Mouse (Mus musculus): ENCODE results near the gene Ubtd1.
A peak's percentile ranks its signal among the peaks of the same experiment; 100 is the strongest.

Ubtd1 gene

DNA sequence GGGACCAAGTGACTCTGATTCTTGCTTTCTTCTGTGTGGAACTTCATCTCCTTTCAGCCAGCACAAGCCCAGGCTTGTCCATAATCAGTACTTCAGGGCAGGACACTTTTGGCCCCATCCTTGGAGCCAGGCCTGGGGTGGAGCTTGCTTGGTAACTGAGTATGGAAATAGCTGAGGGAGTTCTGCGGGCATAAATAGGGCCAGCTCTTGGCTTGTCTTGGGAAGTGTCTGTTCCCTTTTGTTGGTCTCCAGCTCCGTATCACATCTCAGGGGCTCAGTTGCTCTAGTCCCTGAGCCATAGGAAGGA, 40.9 kb downstream of the Ubtd1 start:
- DNase-seq: no peak

- peak; percentile 84 for DNase-seq
Measured at GRCm38 (mm10) chr19:42026158-42026557, 44.6 kb downstream of the Ubtd1 start.

- no peak for DNase-seq
Measured at GRCm38 (mm10) chr19:42031112-42031511, 49.5 kb downstream of the Ubtd1 start.

DNA sequence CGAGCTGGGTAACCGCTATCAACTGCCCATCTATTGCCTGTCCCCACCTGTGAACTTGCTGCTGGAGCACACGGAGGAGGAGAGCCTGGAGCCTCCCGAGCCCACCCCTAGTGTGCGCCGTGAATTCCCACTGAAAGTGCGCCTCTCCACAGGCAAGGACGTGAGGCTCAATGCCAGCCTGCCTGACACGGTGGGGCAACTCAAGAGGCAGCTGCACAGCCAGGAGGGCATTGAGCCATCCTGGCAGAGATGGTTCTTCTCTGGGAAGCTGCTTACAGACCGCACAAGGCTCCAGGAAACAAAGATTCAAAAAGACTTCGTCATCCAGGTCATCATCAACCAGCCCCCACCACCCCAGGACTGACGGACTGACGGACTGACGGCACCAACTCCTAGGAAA, 52.0 kb downstream of the Ubtd1 start:
- DNase-seq: no peak

GRCm38 (mm10) chr19:42034146-42034775, 52.7 kb downstream of the Ubtd1 start:
- no peak for DNase-seq

DNA sequence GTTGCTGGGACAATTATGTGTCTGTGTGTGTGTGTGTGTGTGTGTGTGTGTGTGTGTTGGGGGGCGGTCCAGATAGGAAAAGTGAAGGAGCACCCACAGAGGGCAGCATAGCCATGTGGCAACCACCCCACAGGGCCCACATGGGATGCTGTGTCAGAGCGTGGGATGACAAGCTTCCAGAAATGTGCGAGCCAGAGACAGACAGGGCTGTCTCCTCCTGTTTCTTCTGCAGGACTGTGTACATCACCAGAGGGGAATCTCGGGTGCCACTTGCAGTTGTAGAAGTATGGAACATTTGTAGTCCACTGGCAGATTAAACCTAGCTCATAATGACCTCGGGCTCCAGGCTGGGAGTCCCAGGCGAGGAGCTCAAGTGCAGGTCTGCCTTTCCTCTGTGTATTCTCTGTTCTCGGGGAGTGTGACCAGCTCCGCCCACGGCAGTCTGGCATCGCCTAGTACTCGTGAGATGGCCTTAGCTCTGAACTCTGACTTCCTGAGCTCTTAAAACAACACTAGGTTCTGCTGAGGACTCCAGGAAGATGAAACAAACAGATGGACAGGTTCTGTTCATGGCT, 53.4 kb downstream of the Ubtd1 start:
- no peak for DNase-seq

GRCm38 (mm10) chr19:42035456-42036248, 54.1 kb downstream of the Ubtd1 start, which contains the start of gene Ankrd2:
Ankrd2 (plus strand) TSS chr19:42036000.
- peak; percentile 94 for DNase-seq

DNA sequence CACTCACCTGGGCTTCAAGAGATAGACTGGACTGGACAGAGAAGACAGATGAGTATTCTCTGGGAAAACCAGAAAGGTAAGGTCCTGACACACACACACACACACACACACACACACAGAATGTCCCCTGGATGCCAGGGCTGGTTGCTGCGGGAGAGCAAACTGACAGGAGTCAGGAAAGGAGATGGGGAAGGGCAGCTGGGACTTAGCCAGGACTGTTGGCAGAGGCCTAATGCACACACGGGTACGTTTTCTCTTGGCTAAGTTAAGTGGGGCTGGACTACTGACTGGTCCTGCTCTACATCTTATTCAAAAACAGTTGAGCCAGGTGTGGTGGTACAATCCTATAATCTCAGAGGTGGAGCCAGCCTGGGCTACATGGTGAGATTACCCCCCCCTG, 54.8 kb downstream of the Ubtd1 start:
- DNase-seq: no peak

DNA sequence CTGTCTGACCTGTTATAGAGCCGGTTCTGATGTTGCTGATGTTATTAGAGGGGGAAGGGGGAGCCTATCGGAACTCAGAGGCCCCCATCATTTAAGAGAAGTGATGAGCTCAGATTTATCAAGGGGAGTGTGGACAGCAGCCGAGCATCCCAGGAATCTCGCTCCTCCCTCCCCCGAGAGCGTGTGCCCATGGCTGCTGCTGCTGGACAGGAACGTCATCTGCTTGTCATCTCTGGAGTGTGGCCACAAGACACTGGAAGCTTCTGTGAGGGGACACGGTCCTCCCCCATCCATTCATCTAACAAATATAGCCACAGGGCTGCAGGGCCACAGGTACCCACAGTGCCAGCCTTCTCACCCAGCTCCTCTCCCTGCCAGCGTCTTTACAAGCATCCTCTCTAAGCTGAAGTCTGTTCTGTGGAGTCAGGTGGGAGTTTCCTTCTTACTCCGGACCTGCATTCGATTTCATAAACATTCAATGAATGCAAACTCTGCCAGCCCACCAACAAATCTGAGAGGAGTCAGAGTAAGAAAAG, 55.7 kb downstream of the Ubtd1 start:
- no peak for DNase-seq

- DNase-seq: no peak
Measured at GRCm38 (mm10) chr19:42038310-42038709, 56.7 kb downstream of the Ubtd1 start.

- DNase-seq: no peak
Measured at GRCm38 (mm10) chr19:42043988-42044387, 62.4 kb downstream of the Ubtd1 start.

- peak; percentile 90 for DNase-seq
Measured at GRCm38 (mm10) chr19:42045269-42046102, 63.9 kb downstream of the Ubtd1 start, which contains the start of gene Hoga1. Hoga1 (plus strand) TSS chr19:42045610.

DNA sequence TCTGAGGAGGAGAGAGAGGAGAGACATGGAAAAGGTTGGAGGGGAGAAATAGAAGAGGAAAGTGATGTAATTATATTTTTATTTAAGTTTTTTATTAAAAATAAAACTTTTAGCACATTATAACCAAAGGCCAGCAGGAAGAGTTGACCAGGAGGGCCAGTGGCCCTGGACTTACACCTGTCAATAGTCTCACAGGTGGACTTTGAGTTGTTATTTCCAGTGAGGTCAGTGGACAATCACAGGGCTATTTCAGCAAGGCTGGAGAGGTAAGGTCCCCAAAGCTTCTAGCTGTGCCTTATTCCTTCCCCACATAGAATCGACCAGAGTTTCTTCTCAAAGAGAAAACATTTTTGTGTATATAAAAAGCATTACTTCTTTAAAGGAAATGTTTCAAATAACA, 68.7 kb downstream of the Ubtd1 start:
- no peak for DNase-seq

DNA sequence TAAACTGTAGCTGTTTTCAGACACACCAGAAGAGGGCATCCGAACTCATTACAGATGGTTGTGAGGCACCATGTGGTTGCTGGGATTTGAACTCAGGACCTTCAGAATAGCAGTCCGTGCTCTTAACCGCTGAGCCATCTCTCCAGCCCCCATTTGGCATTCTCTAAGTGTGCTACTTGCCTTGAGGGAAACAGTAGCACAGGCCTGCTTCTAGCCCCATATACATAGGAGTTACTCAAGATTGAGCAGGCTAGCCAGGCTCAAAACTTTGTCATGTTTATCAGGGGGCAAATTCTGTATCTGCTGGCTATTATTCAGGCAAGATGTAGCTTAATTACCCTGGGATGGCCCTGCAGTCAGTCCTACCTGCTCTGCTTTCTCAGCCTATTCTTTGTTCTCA, 69.8 kb downstream of the Ubtd1 start:
- no peak for DNase-seq

DNA sequence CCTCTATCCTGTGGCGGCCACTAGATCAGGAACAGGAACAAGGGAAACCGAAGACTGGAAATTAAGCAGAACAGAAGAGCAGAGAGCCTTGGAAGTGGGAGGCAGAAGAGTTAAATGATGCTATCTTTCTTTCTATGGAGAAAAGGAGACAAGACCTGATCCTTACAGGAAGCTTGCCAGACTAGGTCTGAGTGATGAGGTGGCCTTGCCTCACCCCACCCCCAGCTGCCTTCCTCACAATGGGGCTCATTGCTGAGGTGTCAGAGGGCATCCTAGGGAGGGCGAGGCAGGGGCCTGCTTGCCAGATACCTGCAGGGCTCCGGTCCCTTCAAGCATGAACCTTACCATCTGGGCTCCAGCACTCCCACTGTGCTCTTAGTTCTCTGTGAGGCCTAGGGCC, 70.4 kb downstream of the Ubtd1 start, which contains the start of gene 4933411K16Rik:
TSS of gene 4933411K16Rik (plus strand) at position 301 of the 400 bp plus-strand sequence.
- DNase-seq: no peak

DNA sequence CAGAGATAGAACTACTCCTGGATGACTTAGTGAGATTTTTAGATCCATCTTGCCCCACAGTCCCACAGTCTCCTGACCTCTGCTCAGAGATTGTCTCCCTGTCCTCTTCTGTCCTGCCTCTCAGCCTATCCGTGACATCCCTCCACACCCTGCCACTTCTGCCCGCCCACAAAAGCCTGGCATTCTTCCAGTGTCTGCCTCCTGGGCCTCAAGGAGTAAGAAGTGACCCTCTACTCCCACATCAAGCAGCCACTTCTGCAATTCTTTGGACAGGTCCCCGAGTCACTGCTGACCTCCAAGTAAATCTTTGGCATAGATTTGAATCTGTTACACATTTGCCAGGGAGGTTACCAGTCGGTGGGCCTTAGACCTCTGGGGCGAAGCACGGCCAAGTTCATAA, 72.7 kb downstream of the Ubtd1 start:
- DNase-seq: no peak

- no peak for DNase-seq
Measured at GRCm38 (mm10) chr19:42055881-42056280, 74.3 kb downstream of the Ubtd1 start.

- no peak for DNase-seq
Measured at GRCm38 (mm10) chr19:42056719-42057409, 75.3 kb downstream of the Ubtd1 start.

GRCm38 (mm10) chr19:42058426-42058825, 76.9 kb downstream of the Ubtd1 start:
- no peak for DNase-seq

- no peak for DNase-seq
Measured at GRCm38 (mm10) chr19:42061443-42061842, 79.9 kb downstream of the Ubtd1 start.

DNA sequence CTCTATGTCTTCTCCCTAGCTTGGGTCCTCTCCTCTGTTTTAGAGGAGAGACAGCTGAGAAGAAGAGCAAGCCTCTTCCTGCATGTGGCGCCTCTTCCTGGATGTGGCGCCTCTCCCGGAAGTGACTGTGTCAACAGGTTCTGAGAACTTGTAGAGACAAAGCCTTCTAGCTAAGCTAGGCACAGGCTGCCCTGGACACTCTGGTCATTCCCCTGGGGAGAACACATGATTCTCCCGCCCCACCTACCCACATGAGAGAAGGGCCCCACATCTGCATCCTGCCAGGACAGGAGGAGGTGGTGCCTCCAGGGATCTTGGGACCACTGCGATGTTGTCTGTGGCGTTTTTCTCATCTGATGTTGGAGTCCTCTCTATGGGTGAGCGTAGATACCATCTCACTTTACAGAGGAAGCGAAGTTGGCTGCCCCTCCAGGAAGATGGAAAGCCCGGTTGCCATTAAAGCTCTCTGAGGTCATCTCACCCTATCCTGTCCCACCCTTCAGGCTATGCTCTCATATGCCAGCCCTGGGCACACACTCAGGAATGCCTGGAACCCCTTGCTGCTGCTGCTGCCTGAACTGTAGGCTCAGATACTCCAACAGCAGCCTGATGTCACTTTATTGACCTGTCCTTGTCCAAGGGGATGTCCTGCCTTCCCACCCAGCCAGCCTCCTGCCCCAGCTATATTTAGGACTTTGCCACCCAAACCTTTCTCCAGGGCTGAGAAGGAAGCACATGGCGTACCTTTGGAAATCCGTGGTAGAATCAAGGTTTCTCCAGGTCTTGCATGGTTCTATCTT, 87.1 kb downstream of the Ubtd1 start:
- DNase-seq: no peak

DNA sequence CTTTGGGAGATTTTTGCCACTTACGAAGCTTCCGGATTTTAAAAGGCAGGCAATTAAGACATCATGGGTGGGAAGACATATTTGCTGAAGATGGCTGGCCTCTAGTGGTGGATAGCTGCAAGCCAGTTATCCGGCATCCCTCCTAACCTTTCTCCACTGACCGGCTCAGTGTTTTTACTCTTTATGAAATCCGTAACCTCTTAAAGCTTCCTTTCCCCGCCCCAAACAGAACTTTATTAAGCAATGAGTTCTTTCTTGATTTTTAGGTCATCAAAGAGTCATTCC, 87.6 kb downstream of the Ubtd1 start:
- DNase-seq: peak; percentile 30
